Mouse (Mus musculus): ENCODE measurements at regions not wholly inside any gene's neighbourhood (a gene's known extent, or its start where the extent isn't known, plus 50 kb on each side); places are given as distances from the start of the nearest gene placed in this dataset.

GRCm38 (mm10) chr13:112131191-112131590 is 157.1 kb upstream of the Ankrd55 start:
- no peak for TF ChIP-seq CTCF (IDR thresholded peaks at IDR 0.05; ENCODE audit: low read depth, low read length)
- TF ChIP-seq POLR2AphosphoS5 (IDR thresholded peaks at IDR 0.05; ENCODE audit: insufficient replicate concordance, low read depth, low read length) = no peak
- TF ChIP-seq GATA1 (IDR thresholded peaks at IDR 0.05; ENCODE audit: borderline replicate concordance, low read length) = no peak
- TF ChIP-seq GATA2 (IDR thresholded peaks at IDR 0.05; ENCODE audit: borderline replicate concordance, low read depth, low read length) = no peak
- TF ChIP-seq TAL1 (conservative IDR thresholded peaks at IDR 0.05; ENCODE audit: low read depth, low read length) = no peak

Data from G1E (cell line).